Mouse (Mus musculus): Measurements from ENCODE around the gene Ccnd3. TPM values are rescaled to one million over a fixed set of nuclear protein-coding genes. Genes with fewer than 3 reads are reported as not detected.

The Ccnd3 gene
- total and polyA plus RNA-seq, 3 experiments: 143 to 568 TPM; not detected in 1

DNA sequence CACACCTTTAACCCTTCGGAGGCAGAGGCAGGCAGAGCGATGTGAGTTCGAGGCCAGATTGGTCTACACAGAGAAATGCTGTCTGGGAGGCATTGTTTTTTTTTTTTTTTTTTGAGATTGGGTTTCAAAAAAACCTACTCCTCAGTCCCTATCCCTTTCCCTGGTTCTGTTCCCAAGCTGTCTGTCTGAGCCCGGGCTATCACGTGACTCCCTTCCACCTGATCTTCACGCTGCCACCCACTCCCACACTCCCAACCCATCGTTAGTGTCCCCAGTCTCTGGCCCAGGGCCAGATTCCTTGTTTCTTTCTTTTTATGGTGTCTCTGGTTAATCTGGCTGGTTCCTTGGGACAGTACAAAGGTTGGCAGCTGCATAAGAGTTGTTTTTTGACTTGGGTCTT, 46.2 kb downstream of the Ccnd3 start:
- no peak overlapping the region for H3K9ac ChIP-seq (ENCODE audit: control insufficient read depth, low read depth, low read length, poor library complexity, severe bottlenecking)
- no peak overlapping the region for H3K27ac ChIP-seq (ENCODE audit: control insufficient read depth, low read depth, low read length)
- no peaks in the 10 kb centered on the region for H3K79me2 ChIP-seq (ENCODE audit: control insufficient read depth, insufficient read depth, low read length, poor library complexity)
- no peaks in the 10 kb centered on the region for H3K9me3 ChIP-seq (replicated peaks; ENCODE audit: insufficient read depth, low read length)
- no peaks in the 10 kb centered on the region for H3K4me1 ChIP-seq (ENCODE audit: control insufficient read depth in 1 of 2, insufficient read depth in 2 of 2, low read length in 2 of 2)
- no peak for DNase-seq (ENCODE audit: low read depth, low spot score)
- no peak overlapping the region for H3K4me3 ChIP-seq (ENCODE audit: control insufficient read depth in 1 of 2, insufficient read depth in 1 of 2, low read depth in 2 of 2, low read length in 2 of 2)
- 0 out of 2 replicates have a peak, but pooled peaks have one; percentile 7 for TF ChIP-seq ZNF384 (IDR thresholded peaks at IDR 0.05; ENCODE audit: low read depth, low read length)
- TF ChIP-seq SIN3A (IDR thresholded peaks at IDR 0.05; ENCODE audit: low read length): no peak
- no peak for TF ChIP-seq MYC (IDR thresholded peaks at IDR 0.05; ENCODE audit: low read depth, low read length)
- TF ChIP-seq CHD1 (IDR thresholded peaks at IDR 0.05; ENCODE audit: low read depth, low read length): no peak
- TF ChIP-seq RAD21 (IDR thresholded peaks at IDR 0.05; ENCODE audit: low read depth, low read length): no peak
- no peaks in the 10 kb centered on the region for H3K27me3 ChIP-seq (ENCODE audit: control insufficient read depth in 1 of 2, insufficient read depth in 2 of 2, low read length in 2 of 2)
- H3K36me3 ChIP-seq (ENCODE audit: control insufficient read depth in 1 of 2, insufficient read depth in 2 of 2, low read length in 2 of 2): no peaks in the 10 kb centered on the region

DNA sequence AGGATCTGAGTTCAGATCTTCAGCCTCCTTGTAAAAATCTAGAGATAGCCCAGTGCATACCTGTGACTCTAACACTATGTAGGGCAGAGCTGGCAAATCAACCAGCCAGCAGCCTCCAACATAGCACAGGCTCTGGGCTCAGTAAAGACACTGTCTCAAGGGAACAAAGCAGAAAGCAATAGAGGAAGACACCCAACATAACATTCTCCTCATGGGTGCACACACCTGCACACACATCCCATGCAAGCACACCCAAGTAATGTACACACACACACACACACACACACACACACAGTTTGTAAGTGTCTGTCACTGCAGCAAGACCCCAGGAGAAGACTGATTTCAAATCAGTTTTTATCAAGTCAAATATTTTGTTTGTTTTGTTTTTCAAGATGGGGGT, 48.1 kb downstream of the Ccnd3 start:
- Histone ChIP-seq H3K4me3 (ENCODE audit: control insufficient read depth in 1 of 2, insufficient read depth in 1 of 2, low read depth in 2 of 2, low read length in 2 of 2) (no peak overlapping the region), H3K27ac (ENCODE audit: control insufficient read depth, low read depth, low read length) (no peak overlapping the region), H3K9me3 (replicated peaks; ENCODE audit: insufficient read depth, low read length) (no peaks in the 10 kb centered on the region), H3K27me3 (ENCODE audit: control insufficient read depth in 1 of 2, insufficient read depth in 2 of 2, low read length in 2 of 2) (no peaks in the 10 kb centered on the region), H3K79me2 (ENCODE audit: control insufficient read depth, insufficient read depth, low read length, poor library complexity) (no peaks in the 10 kb centered on the region), H3K4me1 (ENCODE audit: control insufficient read depth in 1 of 2, insufficient read depth in 2 of 2, low read length in 2 of 2) (no peaks in the 10 kb centered on the region), H3K9ac (ENCODE audit: control insufficient read depth, low read depth, low read length, poor library complexity, severe bottlenecking) (no peak overlapping the region), H3K36me3 (ENCODE audit: control insufficient read depth in 1 of 2, insufficient read depth in 2 of 2, low read length in 2 of 2) (no peaks in the 10 kb centered on the region)
- DNase-seq (ENCODE audit: low read depth, low spot score): no peak
- TF ChIP-seq GATA1 (IDR thresholded peaks at IDR 0.05; ENCODE audit: low read depth, low read length): no peak
- TF ChIP-seq SMC3 (IDR thresholded peaks at IDR 0.05; ENCODE audit: low read depth, low read length): no peak
- TF ChIP-seq NELFE (IDR thresholded peaks at IDR 0.05; ENCODE audit: low read depth, low read length): no peak
- TF ChIP-seq USF1 (IDR thresholded peaks at IDR 0.05; ENCODE audit: low read depth, low read length): no peak
- no peak for TF ChIP-seq TCF12 (IDR thresholded peaks at IDR 0.05; ENCODE audit: low read depth, low read length)
- TF ChIP-seq BHLHE40 (IDR thresholded peaks at IDR 0.05; ENCODE audit: borderline replicate concordance, low read depth, low read length): no peak
- no peak for TF ChIP-seq ETS1 (IDR thresholded peaks at IDR 0.05; ENCODE audit: low read depth, low read length)
- no peak for TF ChIP-seq MXI1 (IDR thresholded peaks at IDR 0.05; ENCODE audit: low read depth, low read length)
- no peak for TF ChIP-seq MYC (IDR thresholded peaks at IDR 0.05; ENCODE audit: low read depth, low read length)
- no peak for TF ChIP-seq POLR2A (IDR thresholded peaks at IDR 0.05; ENCODE audit: control insufficient read depth in 1 of 2, insufficient read depth in 1 of 2, low read depth in 1 of 2, low read length in 2 of 2, poor library complexity in 1 of 2)
- no peak for TF ChIP-seq RCOR1 (IDR thresholded peaks at IDR 0.05; ENCODE audit: low read depth, low read length)
- no peak for TF ChIP-seq CTCF (IDR thresholded peaks at IDR 0.05 in 2 of 3, conservative IDR thresholded peaks at IDR 0.05 in 1 of 3; ENCODE audit: control insufficient read depth in 1 of 3, insufficient read depth in 1 of 3, low read depth in 2 of 3, low read length in 3 of 3, poor library complexity in 1 of 3, severe bottlenecking in 1 of 3)

DNA sequence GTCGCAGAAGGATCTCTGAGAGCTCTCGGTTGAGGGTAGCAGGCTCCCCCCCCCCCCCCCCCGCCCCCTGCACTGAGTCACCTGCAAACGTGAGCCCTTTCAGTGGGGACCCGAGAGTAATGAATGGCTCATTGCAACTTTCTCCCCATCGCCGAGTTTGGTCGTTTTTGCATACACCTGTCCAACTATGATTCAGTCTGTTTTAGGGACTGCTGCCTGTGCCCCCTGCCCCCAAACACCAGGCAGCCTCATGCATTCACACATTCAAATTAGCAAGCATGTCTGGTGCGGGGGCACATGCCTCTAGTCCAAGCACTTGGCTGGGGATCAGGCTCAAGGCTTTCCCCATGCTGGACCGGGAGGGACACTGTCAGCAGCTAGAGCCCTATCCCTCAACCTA, 49.8 kb downstream of the Ccnd3 start:
- Histone ChIP-seq H3K4me3 (ENCODE audit: control insufficient read depth in 1 of 2, insufficient read depth in 1 of 2, low read depth in 2 of 2, low read length in 2 of 2) (no peak overlapping the region), H3K27ac (ENCODE audit: control insufficient read depth, low read depth, low read length) (no peak overlapping the region), H3K9me3 (replicated peaks; ENCODE audit: insufficient read depth, low read length) (no peaks in the 10 kb centered on the region), H3K36me3 (ENCODE audit: control insufficient read depth in 1 of 2, insufficient read depth in 2 of 2, low read length in 2 of 2) (no peaks in the 10 kb centered on the region), H3K79me2 (ENCODE audit: control insufficient read depth, insufficient read depth, low read length, poor library complexity) (no peaks in the 10 kb centered on the region), H3K9ac (ENCODE audit: control insufficient read depth, low read depth, low read length, poor library complexity, severe bottlenecking) (no peak overlapping the region), H3K27me3 (ENCODE audit: control insufficient read depth in 1 of 2, insufficient read depth in 2 of 2, low read length in 2 of 2) (no peaks in the 10 kb centered on the region), H3K4me1 (ENCODE audit: control insufficient read depth in 1 of 2, insufficient read depth in 2 of 2, low read length in 2 of 2) (no peaks in the 10 kb centered on the region)
- no peak for TF ChIP-seq CTCF (IDR thresholded peaks at IDR 0.05 in 2 of 3, conservative IDR thresholded peaks at IDR 0.05 in 1 of 3; ENCODE audit: control insufficient read depth in 1 of 3, insufficient read depth in 1 of 3, low read depth in 2 of 3, low read length in 3 of 3, poor library complexity in 1 of 3, severe bottlenecking in 1 of 3)
- TF ChIP-seq TBP (IDR thresholded peaks at IDR 0.05; ENCODE audit: low read depth, low read length): no peak
- no peak for TF ChIP-seq CHD2 (IDR thresholded peaks at IDR 0.05; ENCODE audit: low read length)
- no peak for TF ChIP-seq RCOR1 (IDR thresholded peaks at IDR 0.05; ENCODE audit: low read depth, low read length)
- TF ChIP-seq MAX (IDR thresholded peaks at IDR 0.05; ENCODE audit: low read length): no peak
- TF ChIP-seq RAD21 (IDR thresholded peaks at IDR 0.05; ENCODE audit: low read depth, low read length): no peak
- no peak for TF ChIP-seq E2F4 (IDR thresholded peaks at IDR 0.05; ENCODE audit: borderline replicate concordance, low read depth, low read length)
- no peak for TF ChIP-seq ELF1 (IDR thresholded peaks at IDR 0.05; ENCODE audit: low read depth, low read length)
- no peak for TF ChIP-seq CHD1 (IDR thresholded peaks at IDR 0.05; ENCODE audit: low read depth, low read length)
- TF ChIP-seq ZNF384 (IDR thresholded peaks at IDR 0.05; ENCODE audit: low read depth, low read length): no peak
- DNase-seq (ENCODE audit: low read depth, low spot score): no peak

All from MEL (cell line).